Mouse (Mus musculus) embryonic stem cell, embryonic (primary cell): Measurements from ENCODE around the gene Emcn.

Source experiments
- CTCF ChIA-PET, 4 experiments: fragments of 300-600 bp in 2 of 4; fragments of 350-600 bp in 2 of 4; sonication (Branson Sonifier 250); formaldehyde crosslinking; loops; one replicate each; lab custom pipeline; 2022; ENCODE audit warnings: inconsistent platforms in 2 of 4; lab: Charles Lee
- POLR2A ChIA-PET, 4 experiments: fragments of 300-600 bp in 2 of 4; fragments of 350-600 bp in 2 of 4; sonication (Branson Sonifier 250); formaldehyde crosslinking; loops; one replicate each; lab custom pipeline; 2022; ENCODE audit warnings: antibody characterized with exemption in 4 of 4, inconsistent platforms in 1 of 4; lab: Charles Lee

Emcn gene

DNA sequence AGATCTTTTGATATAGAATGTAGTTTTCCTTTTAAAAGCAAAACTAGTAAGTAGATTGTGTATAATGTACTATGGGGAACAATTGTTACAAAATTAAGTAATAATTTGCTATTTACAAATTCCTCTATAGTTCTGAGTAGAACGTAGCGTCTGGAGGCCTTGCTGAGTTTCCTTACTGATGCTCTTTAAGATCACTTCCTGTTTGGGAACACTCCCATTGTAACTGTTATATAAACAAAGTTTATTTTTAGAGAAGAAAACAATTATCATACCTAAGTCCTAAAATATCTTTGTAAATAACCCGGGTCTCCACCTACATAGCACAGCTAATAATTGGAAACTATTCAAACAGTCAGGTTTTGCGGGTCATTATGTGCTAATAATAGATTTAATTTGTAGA is 32.0 kb downstream of the Emcn start:
- POLR2A ChIA-PET: no interaction called here
- CTCF ChIA-PET: no interaction called here

DNA sequence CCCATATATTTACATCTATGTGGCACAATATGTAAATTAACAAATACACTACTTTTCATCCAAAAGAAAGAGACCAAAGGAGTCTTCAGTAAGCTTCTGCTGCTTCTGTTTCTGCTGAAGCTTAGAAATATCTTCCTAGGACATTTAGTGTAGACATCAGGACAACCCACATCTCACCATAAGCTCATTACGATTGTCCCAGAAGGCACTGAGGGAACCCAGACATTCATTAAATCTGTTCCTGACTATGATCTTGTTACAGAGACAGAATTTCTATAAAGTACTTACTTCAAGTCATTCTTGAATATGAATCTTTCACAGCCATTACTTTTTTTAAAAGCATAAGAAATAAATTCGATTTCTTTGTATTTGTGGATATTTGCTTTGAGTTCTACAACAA is 41.4 kb downstream of the Emcn start:
- ChIA-PET POLR2A (interaction anchor here in 1 of 4 experiments (0.7 kb wide), 1 partner anchor 483 kb away, joined by 3 read pairs; no protein-coding TSS in a partner anchor), CTCF (no interaction called here)

DNA sequence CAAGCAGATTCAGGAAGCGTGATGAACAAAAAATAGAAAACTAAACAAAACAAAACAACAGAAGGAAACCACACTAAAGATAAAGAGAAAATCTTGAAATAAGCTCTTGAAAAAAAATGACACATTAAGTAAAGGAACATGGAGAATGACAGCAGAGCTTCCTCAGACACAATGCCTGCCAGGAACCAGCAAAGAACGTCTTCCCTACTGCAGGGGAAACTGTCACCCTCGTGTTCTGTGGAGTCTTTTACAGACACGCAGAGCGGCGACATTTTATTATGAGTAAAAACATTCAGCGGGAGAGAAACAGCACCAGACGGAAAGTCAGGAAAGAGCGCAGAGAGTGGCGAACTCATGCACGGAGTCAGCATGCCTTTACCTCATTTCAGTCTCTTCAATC is 54.7 kb downstream of the Emcn start:
- CTCF ChIA-PET: no interaction called here
- POLR2A ChIA-PET: no interaction called here

DNA sequence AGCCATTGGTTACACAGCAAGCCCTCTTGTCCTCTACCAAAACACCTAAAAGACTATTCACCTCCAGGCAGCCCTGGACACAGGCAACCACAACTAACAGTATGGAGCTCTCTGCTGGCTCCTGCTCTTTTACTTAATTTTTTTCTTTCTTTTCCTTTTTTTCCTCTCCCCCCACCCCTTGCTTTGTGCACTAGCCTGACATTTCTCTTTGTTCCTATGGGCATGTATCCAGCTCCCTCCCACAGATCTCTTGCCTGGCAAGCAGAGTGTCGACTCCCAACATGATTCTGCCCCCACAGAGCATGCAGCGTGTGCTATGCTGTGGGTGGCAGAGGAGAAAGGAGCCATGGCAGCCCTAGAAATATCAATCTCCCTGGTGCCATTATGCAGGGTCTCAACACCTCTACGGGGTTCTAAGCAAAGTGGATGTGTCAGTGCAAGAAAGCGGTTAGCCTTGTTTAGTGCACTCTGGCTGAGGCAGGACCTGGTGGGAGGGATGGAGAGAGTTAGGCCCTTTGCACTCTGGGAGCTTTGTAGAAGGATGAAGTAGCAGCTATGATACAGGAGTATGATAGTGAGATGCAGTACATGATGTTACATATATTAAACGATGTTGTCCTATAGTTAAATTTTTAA is 74.7 kb downstream of the Emcn start:
- ChIA-PET POLR2A (no interaction called here), CTCF (no interaction called here)

DNA sequence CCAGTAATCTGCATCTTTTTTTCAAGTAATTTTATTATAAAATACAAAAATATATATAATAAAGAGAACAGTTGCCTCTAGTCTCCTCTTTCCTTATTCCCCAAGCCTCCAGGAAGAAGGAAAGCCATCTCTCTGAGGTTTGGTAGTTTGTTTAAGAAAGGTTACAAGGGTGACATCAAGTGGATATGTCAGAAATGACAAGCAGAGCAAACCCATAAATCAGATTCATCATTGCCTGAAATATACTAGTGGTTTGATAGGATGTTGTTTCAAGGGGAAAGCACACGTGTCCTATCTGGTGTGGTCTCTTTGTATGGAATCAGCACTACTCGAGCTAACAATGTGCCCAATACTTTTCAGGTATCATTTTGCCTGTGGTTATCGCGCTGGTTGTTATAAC is 77.8 kb downstream of the Emcn start:
- ChIA-PET POLR2A (interaction anchor here in 1 of 4 experiments (0.6 kb wide), 1 partner anchor 536 kb away, joined by 6 read pairs; no protein-coding TSS in a partner anchor), CTCF (no interaction called here)

DNA sequence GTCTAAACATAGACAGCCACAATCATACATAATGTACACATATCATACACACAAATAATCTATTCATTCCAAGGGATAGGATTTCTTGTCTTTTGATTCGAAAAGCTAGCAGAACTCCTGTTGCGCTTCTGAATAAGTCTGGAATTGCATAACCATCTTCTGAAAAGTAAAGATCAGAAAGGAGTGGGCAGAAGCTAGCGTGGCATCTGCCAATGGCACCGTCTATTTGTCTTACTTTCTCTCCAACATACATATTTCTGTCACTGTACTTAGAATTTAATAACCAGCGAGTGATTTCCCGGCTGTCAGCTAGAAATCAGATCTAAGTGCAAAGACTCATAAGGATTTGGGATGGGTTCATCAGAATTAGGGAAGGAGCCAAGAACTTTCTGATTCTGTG is 88.6 kb downstream of the Emcn start:
- CTCF ChIA-PET: interaction anchor here in 1 of 4 experiments (0.7 kb wide), 1 partner anchor 302 kb away, joined by 3 read pairs; no protein-coding TSS in a partner anchor
- POLR2A ChIA-PET: no interaction called here

DNA sequence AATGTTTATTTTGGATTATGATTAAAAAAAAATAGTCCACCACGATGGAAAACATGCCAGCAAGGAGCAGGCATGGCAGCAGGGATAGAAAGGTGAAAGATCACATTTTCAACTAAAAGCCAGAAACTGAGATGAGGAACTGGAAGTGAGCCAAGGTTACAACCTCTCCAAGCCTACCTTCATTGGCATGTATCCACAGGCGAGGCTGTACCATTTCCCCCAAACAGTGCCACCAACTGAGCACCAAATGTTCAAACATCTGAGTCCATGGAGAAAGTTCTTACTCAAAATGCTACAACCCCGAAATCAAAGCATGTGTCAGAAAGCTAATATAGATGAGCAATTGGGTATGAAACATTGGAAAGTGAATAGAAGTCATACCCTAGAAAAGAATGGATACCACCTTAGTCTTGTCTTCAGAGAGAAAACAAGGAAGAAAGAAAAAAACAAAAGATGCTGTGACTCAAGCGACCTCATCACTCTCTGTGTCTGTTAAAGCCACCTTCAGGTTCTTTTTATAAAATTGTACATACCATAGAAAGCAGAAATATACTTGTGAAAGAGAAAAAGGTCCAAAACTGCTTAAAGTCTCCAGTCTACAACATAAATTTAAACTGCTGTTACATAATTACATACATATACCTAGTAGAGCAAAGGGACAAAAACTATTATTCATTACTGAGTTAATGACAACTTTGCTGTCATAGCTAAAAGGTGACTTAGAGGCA is 124.2 kb downstream of the Emcn start:
- ChIA-PET CTCF (no interaction called here), POLR2A (no interaction called here)

DNA sequence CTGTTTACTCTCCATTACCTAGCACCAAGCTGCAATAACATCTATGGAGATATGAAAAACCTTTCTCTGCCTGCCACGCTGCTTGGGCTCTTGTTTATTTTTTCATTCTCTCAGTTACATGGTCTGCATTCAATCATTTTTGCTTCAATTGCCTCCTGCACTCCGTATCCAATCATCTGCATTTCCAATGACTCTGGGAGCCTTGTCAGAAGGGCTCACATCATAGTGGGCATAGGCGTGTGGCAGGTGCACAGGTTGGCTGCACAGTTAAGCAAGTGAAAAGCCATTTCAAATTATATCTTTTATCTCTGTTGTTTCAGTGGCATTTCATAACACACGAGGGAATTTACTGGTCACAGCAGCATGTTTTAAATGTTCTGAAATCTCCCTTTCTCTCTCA is 125.1 kb downstream of the Emcn start:
- CTCF ChIA-PET: no interaction called here

DNA sequence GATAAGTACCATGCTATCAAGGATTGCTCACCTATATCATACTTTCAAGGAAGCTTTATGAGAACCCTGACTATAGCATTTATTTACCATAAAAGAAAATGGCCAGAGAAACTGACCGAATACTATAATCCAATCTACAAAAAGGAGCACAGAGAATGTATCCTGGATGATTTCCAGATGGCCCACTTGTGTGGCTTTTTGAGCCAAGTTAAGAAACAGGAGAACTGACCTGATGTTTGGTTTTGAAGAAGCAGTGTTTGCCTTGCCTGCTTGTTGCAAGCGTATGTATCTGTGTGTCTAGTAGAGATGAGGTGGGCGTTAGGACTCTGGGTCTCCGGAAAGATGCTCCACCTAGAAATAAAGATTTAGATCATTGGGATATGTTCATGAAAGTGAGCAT is 125.9 kb downstream of the Emcn start:
- ChIA-PET POLR2A (interaction anchor here in 1 of 4 experiments (0.5 kb wide), 1 partner anchor 53 kb away, joined by 4 read pairs; no protein-coding TSS in a partner anchor), CTCF (no interaction called here)

More for the DNA sequence above, 125.1 kb downstream of the Emcn start:
- POLR2A ChIA-PET: no interaction called here

DNA sequence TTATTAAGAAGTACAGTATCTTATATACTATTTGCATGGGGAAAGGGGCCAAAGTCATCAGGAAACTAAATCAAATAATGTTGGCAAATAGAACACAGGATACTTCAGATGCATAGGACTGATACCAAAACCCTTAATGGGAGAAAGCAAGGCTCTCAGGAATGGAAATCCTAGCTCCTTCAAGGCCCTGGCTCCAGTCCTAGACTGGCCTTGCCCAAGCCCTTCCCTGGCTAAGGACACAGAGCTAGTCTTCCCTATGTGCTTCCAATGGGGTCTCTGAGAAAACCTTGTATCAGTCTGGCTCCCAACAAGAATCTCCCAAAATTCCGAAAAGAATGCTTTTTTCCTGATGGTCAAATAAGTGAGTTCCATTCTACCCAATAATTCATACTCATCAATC is 126.5 kb downstream of the Emcn start:
- CTCF ChIA-PET: no interaction called here
- POLR2A ChIA-PET: interaction anchor here in 1 of 4 experiments (0.5 kb wide), 1 partner anchor 54 kb away, joined by 4 read pairs; no protein-coding TSS in a partner anchor

DNA sequence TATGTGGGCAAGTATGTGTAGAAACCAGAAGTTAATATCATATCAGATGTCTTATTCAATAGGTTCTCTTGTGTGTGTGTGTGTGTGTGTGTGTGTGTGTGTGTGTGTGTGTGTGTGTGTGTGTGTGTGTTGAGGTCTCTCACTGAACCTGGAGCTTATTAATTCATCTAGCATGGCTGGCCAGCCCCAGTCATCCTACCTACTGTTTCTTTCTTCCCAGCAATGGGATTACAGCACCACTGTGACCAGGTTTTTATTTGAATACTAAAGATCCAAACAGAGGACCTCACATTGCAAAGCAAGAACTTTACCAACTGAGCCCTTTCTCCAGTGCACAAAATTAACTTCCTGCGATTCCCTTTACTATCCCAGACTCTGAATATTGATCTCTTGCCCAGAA is 131.3 kb downstream of the Emcn start:
- POLR2A ChIA-PET: no interaction called here
- CTCF ChIA-PET: no interaction called here

DNA sequence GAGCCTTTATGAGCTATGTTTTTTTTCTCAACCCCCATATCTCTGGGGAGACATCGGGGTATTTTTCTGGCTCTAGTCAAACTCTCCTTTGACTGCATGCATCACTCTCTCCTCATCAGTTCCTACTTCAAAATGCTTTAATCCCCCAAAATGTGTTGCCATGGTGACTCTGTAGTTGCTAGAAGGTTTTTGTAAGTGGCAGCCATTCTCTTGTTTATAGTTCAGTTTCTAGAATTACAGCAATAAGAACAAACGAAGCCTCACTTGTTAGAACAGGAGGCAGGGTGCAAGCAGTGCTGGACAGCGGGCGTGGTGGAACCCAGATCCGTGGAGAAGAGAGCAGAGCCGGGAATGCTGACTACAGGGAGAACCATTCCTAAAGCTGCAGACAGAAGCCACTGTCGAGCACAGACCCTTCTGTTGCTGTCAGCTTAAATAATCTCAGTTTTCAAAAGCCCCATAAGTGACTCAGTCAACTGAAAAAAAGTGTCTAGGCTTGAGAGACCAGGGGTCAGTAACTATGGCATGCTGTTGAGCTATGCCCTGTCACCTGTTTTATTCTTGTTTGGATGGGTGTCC is 139.0 kb downstream of the Emcn start:
- ChIA-PET POLR2A (interaction anchor here in 1 of 4 experiments (0.6 kb wide), 1 partner anchor 55 kb away, joined by 4 read pairs; no protein-coding TSS in a partner anchor), CTCF (no interaction called here)

DNA sequence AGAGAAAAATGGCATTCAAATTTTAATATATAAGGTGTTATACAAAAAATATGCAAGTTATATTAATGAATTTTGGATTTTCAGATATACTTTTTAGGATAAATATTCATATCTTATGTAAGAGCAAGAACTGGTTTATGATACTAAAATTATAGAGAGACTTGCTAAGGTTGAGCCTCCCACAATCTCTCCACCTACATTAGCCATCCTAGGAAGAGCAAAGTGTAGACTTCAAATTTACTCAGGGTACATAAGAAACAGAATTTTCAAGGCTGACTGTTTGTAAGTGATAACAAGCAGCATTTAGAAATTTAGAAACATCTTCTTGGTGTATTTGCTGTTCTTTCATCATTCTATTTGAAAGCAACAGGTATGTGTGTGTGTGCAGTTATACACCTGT is 140.3 kb downstream of the Emcn start:
- POLR2A ChIA-PET: no interaction called here
- CTCF ChIA-PET: no interaction called here
